Mouse (Mus musculus): ENCODE data around the gene Nlrp14.
"Not testable (repeated sequence)": the region's sequence is repeated elsewhere in the genome, so short reads cannot be mapped to it uniquely, and the experiment has no call there.

The Nlrp14 gene

DNA sequence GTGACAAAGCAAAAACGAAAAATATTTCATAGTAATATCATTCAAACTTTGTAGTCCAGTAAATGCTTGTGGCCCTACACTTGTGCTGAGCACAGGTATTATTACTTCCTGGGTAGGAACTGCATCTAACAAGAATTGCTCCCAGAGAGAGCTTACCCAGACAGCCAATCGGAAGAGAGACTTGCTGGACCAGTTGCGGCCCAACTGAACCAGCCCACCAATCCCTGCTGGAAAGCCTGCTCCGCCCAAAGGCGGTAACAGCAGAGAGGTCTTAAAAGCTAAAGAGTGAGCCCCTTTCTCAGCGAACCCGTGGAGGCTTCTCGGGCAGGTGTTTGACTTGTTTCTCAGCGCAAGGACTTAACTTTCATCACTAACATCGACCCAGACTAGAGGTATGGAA, at the start of gene Nlrp14:
Gene Nlrp14 (plus strand): TSS at position 301 of the 400 bp plus-strand sequence.
- in situ Hi-C loops (cut with MboI): no loop called here

DNA sequence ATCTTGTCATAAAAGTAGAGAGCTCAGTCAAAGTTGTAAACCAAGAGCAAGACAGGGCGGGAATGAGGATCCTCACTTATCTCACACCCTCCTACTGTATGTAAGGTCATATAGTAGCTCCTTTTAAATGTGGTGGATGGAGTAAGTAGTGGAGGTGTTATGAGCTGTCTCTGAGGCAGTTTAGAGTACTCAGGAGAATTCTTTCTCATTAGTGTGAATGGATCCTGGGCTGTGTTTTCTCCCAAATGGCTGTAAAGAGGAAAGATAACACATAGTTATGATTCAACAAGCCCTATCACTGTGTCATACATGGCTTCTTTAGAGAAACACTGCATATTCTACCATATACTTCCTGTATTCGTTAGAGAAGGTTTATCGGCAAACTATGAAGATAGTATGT, 35.8 kb upstream of the Nlrp14 start, which contains the start of gene Olfr715:
Gene Olfr715 (minus strand): TSS at position 101 of the 400 bp plus-strand sequence.
- in situ Hi-C loops (cut with MboI): not testable (repeated sequence)

DNA sequence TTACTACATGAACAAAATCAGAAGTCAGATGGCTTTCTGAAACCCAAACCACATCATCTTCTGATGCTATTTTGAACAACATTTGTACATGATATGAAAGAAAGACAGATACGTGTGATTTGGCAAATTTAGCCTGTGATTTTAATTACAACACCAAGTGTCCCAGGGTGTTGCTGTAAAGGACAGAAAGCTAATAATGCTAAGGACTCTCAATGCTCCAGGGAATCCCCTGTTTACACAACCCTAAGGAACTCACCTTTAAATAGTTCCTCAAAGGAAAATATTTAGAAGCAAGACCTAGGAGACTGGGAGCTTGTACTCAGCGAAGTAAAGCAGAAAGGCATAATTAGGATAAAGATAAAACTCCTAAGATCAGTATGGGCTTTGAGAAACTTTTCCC, 28.8 kb upstream of the Nlrp14 start, which contains the start of gene Olfr716:
Gene Olfr716 (plus strand): TSS at position 301 of the 400 bp plus-strand sequence.
- in situ Hi-C loops (cut with MboI): not testable (repeated sequence)

DNA sequence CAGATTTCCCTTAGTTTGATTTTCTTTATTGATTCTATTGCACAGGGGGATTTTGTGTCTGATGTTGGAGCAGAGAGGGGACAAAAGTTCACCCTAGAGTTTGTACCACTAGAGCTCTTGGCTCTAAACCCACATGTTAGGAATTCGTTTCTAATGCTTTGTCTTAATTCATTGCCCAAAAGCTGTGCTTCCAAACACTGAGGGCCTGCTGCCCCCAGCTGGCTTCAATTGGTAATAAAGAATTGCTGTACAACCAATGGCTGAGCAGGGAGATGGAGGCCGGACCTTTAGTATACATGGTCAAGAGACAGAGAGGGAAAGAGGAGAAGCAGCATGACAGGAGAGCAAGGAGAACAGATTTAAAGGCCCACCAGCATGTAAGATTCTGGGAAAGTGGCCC, 13.6 kb downstream of the Nlrp14 start:
- in situ Hi-C loops (cut with MboI): no loop called here

DNA sequence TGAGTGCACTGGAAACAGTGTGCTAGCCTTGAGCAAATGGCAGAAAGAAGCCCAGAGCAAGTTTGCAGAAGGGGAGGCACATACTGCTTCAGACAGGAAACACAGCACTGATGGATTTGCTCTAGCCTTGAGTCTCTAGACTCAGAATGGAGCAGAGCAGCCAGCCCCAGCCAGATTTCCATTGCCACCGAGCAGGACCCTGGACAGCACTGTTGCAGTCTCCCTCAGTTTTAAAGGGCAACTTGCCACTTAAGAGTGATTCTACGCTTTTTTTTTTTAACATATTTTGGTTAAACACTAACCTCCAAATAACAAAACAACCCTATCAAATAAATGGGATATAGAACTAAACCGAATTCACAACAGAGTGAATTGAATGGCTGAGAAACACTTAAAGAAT, 35.0 kb downstream of the Nlrp14 start:
- in situ Hi-C loops (cut with MboI): no loop called here

DNA sequence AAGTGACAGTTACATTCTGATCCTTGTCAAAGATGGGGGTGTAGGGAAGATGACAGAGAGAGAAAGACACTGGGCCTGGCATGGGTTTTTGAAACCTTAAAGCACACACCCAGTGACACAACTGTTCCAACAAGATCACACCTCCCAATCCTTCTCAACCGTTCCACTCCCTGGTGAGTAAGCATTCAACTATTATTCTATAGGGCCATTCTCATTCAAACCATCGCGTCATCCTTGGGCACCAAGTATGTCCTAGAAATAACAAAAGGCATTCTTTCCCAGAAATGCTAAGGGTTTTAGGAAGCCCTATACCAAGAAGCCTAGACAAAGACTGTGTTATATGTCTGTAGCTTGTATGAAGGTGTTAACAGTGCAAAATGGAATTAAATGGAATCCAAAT, 41.1 kb downstream of the Nlrp14 start:
- in situ Hi-C loops (cut with MboI): no loop called here

DNA sequence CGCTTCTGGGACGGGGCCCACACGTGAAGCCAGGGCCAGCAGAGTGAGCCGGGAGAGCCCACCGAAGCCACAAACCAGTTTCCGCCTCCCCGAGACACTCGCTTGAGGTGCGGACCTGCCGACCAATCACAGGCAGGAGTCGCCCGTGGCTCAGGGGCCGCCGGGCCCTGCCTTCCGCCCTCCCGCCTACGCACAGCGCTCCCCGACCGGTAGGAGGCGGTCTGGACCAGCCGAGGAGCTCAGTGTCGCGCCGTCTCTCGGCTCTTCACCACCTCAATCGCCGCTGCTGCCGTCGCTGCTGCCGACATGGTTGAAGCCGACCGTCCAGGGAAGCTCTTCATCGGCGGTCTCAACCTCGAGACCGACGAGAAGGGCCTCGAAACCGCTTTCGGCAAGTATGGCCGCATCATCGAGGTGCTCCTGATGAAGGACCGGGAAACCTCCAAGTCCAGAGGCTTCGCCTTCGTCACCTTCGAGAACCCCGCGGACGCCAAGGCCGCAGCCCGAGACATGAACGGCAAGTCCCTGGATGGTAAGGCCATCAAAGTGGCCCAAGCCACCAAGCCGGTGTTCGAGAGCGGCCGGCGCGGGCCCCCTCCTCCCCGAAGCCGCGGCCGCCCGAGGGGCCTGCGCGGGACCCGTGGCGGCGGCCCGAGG, 42.5 kb downstream of the Nlrp14 start, which contains the start of gene Rbmxl2:
Gene Rbmxl2 (plus strand): TSS at position 242 of the 657 bp plus-strand sequence.
- in situ Hi-C loops (cut with MboI): no loop called here

DNA sequence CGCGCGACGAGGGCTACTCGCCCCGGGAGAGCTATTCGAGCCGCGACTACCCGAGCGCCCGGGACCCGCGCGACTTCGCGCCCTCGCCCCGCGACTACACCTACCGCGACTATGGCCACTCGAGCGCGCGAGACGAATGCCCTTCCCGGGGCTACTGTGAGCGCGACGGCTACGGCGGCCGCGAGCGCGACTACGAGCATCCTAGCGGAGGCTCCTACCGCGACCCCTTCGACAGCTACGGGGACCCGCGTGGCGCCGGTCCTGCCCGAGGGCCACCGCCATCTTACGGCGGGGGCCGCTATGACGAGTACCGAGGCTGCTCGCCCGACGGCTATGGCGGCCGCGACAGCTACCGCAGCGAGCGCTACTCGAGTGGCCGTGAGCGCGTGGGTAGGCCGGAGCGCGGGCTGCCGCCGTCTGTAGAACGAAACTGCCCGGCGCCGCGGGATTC, 43.4 kb downstream of the Nlrp14 start:
- in situ Hi-C loops (cut with MboI): no loop called here

DNA sequence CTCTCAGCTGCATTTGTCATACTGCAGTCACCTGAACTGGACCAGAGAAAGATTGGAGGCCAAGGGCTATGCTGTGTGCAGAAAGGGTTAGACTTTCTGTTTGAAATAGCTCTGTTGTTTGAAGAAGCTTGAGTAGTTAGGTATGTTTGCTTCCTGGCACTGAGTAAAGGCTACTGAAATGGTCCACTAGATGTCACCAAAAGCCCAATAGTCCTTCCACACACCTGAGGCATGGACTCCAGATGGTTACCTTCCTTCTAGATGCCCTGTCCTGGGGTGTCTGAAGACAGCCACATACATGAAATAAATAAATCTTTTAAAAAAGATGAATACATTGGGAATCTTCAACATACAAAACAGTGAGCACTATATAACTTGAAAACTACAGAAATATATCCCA, 48.9 kb downstream of the Nlrp14 start:
- in situ Hi-C loops (cut with MboI): no loop called here

DNA sequence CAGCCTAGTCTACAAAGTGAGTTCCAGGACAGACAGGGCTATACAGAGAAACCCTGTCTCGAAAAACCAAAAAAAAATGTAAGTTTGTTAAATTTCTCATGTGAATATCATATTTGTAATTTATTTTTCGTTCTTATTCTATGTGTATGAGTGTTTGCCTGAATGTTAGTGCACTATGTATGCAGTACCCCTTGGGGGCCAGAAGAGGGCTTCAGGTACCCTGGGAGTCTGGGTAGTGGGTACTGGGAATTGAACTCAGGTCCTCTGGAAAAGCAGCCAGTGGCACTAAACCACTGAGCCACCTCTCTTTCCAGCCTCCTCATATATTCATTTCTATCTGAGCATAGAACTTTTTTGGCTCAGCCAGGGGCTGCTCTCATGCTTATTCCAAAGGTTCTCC, 50.1 kb downstream of the Nlrp14 start:
- in situ Hi-C loops (cut with MboI): no loop called here

DNA sequence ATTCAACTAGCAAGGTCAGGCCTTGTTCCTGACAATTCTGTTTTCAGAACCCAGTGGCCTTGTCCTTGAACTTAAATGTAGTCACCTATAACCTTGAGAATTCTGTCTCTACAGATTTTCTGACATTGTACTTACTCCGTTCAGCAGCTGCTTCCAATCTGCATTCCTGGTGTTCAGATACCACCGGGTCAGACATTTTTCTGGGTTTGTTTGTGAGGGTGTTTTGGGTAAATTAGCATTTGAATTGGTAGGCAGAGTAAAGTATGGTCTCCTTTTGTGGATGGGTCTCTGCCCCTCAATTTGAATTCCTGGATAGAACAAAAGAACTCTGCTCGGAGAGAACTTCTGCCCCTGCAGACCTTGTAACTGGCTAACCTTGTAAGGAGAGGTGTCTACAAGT, 70.1 kb downstream of the Nlrp14 start:
- in situ Hi-C loops (cut with MboI): no loop called here

DNA sequence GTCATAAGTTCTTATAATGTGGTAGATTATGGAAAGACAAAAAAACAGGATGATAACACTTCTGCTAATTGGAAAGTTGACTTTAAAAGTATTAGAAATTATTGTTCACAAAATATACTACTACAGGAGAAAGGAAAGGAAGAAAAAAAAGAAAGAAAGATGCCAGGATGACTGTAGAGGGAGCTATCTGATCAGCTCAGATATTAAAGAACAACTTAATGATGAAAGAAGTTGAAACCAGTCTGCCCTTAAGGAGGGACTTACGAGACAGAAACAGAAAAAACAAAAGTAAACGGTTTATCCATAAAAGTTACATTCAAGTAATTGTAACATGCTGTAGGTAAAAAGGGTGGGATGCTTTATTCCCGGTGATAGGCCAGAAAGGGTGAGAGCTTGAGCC, 70.7 kb downstream of the Nlrp14 start:
- in situ Hi-C loops (cut with MboI): no loop called here

DNA sequence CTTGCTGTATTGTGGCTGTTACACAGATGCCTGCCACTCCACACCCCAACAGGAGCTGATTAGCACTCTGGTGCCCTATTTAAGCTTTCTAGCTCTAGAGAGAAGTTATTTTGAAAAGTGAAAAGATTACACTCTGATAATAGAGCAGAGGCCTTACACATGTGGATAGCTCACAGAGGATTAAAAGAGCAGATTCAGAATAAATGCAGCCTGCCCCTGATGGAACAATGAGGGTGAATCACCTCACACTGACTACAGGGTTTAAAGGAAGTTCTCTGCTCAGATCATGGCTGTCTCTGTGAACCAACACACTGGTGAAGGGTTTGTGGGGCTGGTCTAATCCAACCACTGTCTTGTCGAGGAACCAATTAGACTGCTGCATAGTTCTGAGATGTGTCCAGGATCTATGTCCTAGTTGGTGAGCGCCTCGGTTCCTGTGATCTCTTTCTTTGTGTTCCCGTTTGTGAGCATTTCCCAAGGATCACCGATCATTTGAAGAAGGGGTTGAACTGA, 74.6 kb downstream of the Nlrp14 start:
- in situ Hi-C loops (cut with MboI): no loop called here

Measured in mature B cell (primary cell).